Mouse (Mus musculus): ENCODE measurements at regions not wholly inside any gene's neighbourhood (a gene's known extent, or its start where the extent isn't known, plus 50 kb on each side); places are given as distances from the start of the nearest gene placed in this dataset.

DNA sequence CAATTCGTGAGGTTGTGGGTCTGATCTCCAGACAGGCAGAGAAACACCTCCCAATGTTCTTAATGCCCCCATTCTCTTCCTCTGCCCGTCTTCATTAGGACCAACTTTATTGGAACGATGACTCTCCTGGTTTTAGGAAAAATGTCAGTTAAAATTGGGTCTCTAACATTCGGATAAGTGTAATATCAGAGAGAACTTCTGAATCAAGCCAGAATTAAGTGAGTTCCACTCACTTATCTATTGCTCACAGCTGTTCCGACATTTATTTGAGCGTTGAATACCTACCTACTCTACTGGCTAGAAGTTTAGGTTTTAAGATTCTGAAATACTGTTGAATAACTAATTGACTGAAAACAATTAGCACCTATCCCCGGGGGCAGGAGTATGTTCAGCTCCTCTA lies 172.0 kb upstream of the Jmjd1c start:
- TF ChIP-seq POLR2A (IDR thresholded peaks at IDR 0.05; ENCODE audit: borderline replicate concordance, control insufficient read depth, low read depth, low read length) (no peak), CTCF (IDR thresholded peaks at IDR 0.05; ENCODE audit: control insufficient read depth, insufficient read depth, low read length) (no peak)

Data from bone marrow, adult 2 months (tissue).